Mouse (Mus musculus): ENCODE results near the gene Shisal2a. TPM values are rescaled to one million over a fixed set of nuclear protein-coding genes. Genes with fewer than 3 reads are reported as not detected.

Gene Shisal2a
- polyA plus RNA-seq, 2 experiments: 0.20 to 0.29 TPM

DNA sequence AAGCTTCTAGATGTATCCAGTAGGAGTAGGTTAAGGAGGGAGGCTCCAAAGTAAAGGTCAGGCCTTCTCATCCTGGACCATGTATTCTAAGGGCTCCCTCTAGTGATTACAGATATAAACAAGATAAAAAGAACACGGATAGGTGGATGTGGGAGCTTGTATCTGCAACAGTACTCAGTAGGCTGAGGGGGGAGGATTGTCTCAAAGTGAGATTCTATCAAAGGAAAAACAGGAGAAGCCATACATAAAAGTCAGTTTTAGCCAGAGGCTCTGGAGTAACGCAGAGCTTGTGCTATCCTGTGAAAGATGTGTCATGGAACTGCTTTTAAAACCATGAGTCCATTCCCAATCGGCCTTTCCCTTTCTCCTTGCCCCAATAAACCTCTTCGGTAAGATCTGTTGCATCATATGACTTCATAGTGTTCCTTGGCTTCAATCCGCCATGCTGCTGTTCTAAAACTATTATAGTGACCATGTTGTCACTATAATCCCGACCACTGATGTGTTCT, 56.0 kb downstream of the Shisal2a start:
- Histone ChIP-seq H3K4me2 (ENCODE audit: low read depth) (peak overlapping the region; percentile 81), H3K27me3 (ENCODE audit: control insufficient read depth, insufficient read depth, low read length) (no peaks in the 10 kb centered on the region), H3K36me3 (replicated peaks; ENCODE audit: control insufficient read depth, insufficient read depth, low read depth) (no peaks in the 10 kb centered on the region; the same call in 1 of the 2 replicates), H3K9me3 (ENCODE audit: control insufficient read depth, low read length) (no peaks in the 10 kb centered on the region), H3K4me1 (replicated peaks; ENCODE audit: control insufficient read depth in 2 of 2, insufficient read depth in 2 of 2, low read length in 1 of 2) (peaks cover 3 to 11% of the 10 kb centered on the region in 2 experiments; a peak in 3 of 4 replicates), H3K9ac (replicated peaks) (no peak overlapping the region), H3K4me3 (ENCODE audit: insufficient read depth in 1 of 2, low read depth in 2 of 2, low read length in 2 of 2) (peak overlapping the region in 1 of 2 experiments; percentile 61; a peak in 2 of 4 replicates), H3K27ac (no peak overlapping the region)
- DNase-seq (ENCODE audit: low read depth in 3 of 3, low spot score in 3 of 3) (no peak), ATAC-seq (ENCODE audit: insufficient read depth) (no peak)
- WGBS (ENCODE audit: insufficient replicate concordance): 35% methylated on average over 6 of the region's 6 CpGs
- TF ChIP-seq EP300 (IDR thresholded peaks at IDR 0.05; ENCODE audit: low read depth): no peak
- no peak for TF ChIP-seq CTCF (IDR thresholded peaks at IDR 0.05; ENCODE audit: low read depth)

DNA sequence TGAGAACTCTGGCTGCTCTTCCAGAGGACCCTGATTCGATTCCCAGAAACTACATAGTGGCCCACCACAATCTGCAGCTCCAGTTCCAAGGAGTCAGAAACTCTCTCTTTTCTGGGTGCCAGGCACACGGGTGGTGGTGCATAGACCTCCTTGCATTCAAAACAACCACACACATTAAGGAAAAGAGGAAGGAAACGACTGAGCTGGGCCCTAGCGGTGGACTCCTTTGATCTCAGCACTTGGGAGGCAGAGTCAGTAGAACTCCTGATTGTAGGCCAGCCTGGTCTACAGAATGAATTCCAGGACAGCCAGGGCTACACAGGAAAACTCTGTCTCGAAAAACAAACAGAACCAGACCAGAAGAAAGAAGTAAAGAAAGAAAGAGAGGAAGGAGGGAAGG, 59.6 kb downstream of the Shisal2a start:
- no peaks in the 10 kb centered on the region for H3K36me3 ChIP-seq (replicated peaks; ENCODE audit: control insufficient read depth, insufficient read depth, low read depth)
- H3K4me3 ChIP-seq (ENCODE audit: insufficient read depth in 1 of 2, low read depth in 2 of 2, low read length in 2 of 2): no peak overlapping the region
- H3K4me2 ChIP-seq (ENCODE audit: low read depth): no peak overlapping the region
- WGBS (ENCODE audit: insufficient replicate concordance): 30% methylated on average over 5 of the region's 5 CpGs
- H3K27ac ChIP-seq: no peak overlapping the region
- ATAC-seq (ENCODE audit: insufficient read depth) (no peak), DNase-seq (ENCODE audit: low read depth in 3 of 3, low spot score in 3 of 3) (no peak)
- peaks cover 3 to 15% of the 10 kb centered on the region in 2 experiments; a peak in 3 of 4 replicates for H3K4me1 ChIP-seq (replicated peaks; ENCODE audit: control insufficient read depth in 2 of 2, insufficient read depth in 2 of 2, low read length in 1 of 2)
- H3K27me3 ChIP-seq (ENCODE audit: control insufficient read depth, insufficient read depth, low read length): no peaks in the 10 kb centered on the region
- no peak overlapping the region for H3K9ac ChIP-seq (replicated peaks)
- no peaks in the 10 kb centered on the region for H3K9me3 ChIP-seq (ENCODE audit: control insufficient read depth, low read length)
- TF ChIP-seq EP300 (IDR thresholded peaks at IDR 0.05; ENCODE audit: low read depth) (no peak), CTCF (IDR thresholded peaks at IDR 0.05; ENCODE audit: low read depth) (no peak)

DNA sequence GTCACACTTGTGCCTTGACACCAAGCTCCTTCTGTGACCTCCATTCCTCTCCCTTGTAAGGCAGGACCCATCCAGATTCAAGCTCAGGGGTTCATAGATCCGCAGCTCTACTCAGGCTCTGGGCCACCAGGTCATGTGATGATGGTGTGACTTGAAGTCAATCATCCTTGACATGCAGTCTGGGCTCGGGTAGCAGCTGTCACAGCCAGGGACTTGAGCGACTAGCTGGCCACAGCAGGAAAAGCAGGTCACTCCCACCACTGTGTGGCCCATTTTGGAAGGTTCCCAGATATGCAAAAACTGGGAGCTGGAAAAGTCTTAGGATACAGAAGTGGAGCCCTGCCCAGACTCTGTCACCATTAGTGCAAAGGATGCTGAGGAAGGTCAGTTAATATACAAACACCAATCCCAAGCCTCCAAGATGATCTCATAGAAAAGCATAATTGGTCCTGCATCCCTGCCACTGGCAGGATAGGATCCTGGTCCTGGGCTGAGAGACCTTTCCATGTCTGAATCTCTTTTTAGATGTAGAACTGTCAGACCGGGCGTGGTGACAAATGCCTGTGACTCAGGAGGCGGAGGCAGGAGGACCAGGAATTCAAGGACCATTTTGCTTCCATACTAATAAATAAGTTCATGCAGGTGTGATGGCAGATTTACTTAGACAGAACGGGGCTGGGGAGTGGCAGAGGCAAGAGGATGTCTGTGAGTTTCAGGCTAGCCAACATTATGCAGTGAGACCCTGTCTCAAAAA, 62.3 kb downstream of the Shisal2a start:
- no peak overlapping the region for H3K4me3 ChIP-seq (ENCODE audit: insufficient read depth in 1 of 2, low read depth in 2 of 2, low read length in 2 of 2)
- 63% methylated on average over 7 of the region's 7 CpGs for whole genome bisulfite sequencing (ENCODE audit: insufficient replicate concordance)
- no peaks in the 10 kb centered on the region for H3K36me3 ChIP-seq (replicated peaks; ENCODE audit: control insufficient read depth, insufficient read depth, low read depth)
- no peak for ATAC-seq (ENCODE audit: insufficient read depth)
- DNase-seq (ENCODE audit: low read depth in 3 of 3, low spot score in 3 of 3): no peak
- no peak overlapping the region for H3K27ac ChIP-seq
- H3K9me3 ChIP-seq (ENCODE audit: control insufficient read depth, low read length): no peaks in the 10 kb centered on the region
- no peak for TF ChIP-seq EP300 (IDR thresholded peaks at IDR 0.05; ENCODE audit: low read depth)
- no peak for TF ChIP-seq CTCF (IDR thresholded peaks at IDR 0.05; ENCODE audit: low read depth)
- no peak overlapping the region for H3K4me2 ChIP-seq (ENCODE audit: low read depth)
- no peak overlapping the region for H3K9ac ChIP-seq (replicated peaks)
- peaks cover 0 to 17% of the 10 kb centered on the region in 2 experiments; a peak in 2 of 4 replicates for H3K4me1 ChIP-seq (replicated peaks; ENCODE audit: control insufficient read depth in 2 of 2, insufficient read depth in 2 of 2, low read length in 1 of 2)
- H3K27me3 ChIP-seq (ENCODE audit: control insufficient read depth, insufficient read depth, low read length): no peaks in the 10 kb centered on the region

DNA sequence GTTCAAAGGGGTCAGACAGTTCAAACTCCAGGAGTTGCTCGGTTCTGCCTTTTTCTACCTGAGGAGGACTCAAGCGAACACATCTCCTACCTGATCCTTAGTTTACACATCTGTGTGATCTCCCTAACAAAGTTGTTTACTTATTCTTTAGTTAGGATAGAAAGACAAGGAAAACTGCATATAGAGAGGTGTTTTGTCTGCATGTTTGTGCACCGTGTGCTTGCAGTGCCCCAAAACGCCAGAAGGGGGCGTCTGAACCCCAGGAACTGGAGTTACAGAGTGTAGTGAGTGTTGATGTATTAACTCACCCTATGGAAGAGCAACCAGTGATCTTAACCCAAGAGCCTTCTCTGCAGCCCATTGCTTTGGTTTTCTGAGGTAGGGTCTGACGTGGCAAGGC, 63.4 kb downstream of the Shisal2a start:
- Histone ChIP-seq H3K4me1 (replicated peaks; ENCODE audit: control insufficient read depth in 2 of 2, insufficient read depth in 2 of 2, low read length in 1 of 2) (peaks cover 0 to 17% of the 10 kb centered on the region in 2 experiments; a peak in 2 of 4 replicates), H3K27me3 (ENCODE audit: control insufficient read depth, insufficient read depth, low read length) (no peaks in the 10 kb centered on the region), H3K27ac (no peak overlapping the region), H3K9ac (replicated peaks) (no peak overlapping the region), H3K4me2 (ENCODE audit: low read depth) (no peak overlapping the region), H3K36me3 (replicated peaks; ENCODE audit: control insufficient read depth, insufficient read depth, low read depth) (no peaks in the 10 kb centered on the region), H3K4me3 (ENCODE audit: insufficient read depth in 1 of 2, low read depth in 2 of 2, low read length in 2 of 2) (no peak overlapping the region), H3K9me3 (ENCODE audit: control insufficient read depth, low read length) (no peaks in the 10 kb centered on the region)
- DNase-seq (ENCODE audit: low read depth in 3 of 3, low spot score in 3 of 3) (no peak), ATAC-seq (ENCODE audit: insufficient read depth) (no peak)
- peak; percentile 65 for TF ChIP-seq CTCF (IDR thresholded peaks at IDR 0.05; ENCODE audit: low read depth)
- TF ChIP-seq EP300 (IDR thresholded peaks at IDR 0.05; ENCODE audit: low read depth): no peak
- 60% methylated on average over 6 of the region's 6 CpGs for WGBS (ENCODE audit: insufficient replicate concordance)

Measured in liver, embryonic 14.5 days (tissue).